Mouse (Mus musculus): ENCODE results near the gene Msrb1.
"Not testable (repeated sequence)": the region's sequence is repeated elsewhere in the genome, so short reads cannot be mapped to it uniquely, and the experiment has no call there.

Msrb1 gene

DNA sequence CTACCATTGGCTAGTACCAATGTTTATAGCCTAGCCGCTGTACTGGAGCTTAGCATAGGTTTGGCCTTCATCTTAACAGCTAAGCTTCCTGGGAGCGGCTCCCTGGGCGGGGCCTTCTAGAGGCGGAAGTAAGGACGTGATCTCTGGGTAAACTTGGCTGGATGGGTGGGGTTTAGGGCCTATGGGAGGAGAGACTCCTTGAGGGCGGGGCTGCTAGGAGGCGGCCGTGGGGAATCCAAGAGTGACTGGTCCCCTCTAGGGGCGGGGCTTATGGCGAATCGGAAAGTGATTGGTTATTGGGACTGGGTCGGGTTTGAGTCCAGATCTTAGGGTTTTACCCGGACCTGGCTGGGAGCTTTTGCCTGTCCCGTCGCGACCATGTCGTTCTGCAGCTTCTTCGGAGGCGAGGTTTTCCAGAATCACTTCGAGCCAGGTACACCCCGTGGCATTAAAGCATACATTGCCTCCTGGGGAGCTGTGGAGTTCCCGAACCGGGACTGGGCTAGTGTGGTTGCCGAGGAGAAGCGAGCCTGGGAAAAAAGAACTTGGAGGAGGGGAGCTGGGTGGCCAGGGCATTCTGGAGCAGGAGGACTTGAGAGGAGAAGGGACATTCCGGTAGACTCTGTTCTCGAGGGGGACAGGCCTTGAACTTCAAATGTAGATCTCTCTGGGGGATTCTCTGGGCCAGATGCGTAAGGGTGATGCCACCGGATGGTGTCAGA is at the start of gene Msrb1:
Msrb1 (plus strand) TSS at position 313 of the 722 bp plus-strand sequence.
- in situ Hi-C loops (cut with MboI, MseI): no loop called here

DNA sequence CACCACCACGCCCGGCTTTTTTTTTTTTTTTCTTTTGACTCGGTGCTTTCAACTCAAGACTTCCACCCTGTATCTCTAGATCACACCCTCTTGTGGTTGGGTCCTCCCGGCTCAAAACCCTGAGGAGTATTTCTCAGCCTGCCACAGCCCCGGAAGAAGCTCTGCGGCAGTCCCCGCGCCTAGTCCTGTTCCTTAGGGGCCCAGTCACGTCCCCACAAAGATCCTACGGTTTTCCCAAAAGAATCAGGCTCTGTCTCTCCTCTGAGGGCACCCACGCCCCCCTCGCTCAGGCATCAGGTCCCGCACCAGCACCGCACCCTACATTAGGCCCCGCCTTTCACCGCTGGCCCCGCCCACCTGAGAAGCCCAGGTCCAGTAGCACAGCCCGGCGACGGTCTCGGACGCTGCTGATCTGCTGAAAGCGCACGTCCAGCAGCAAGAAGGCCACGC is 49.3 kb upstream of the Msrb1 start:
- in situ Hi-C loops (cut with MboI, MseI): no loop called here

DNA sequence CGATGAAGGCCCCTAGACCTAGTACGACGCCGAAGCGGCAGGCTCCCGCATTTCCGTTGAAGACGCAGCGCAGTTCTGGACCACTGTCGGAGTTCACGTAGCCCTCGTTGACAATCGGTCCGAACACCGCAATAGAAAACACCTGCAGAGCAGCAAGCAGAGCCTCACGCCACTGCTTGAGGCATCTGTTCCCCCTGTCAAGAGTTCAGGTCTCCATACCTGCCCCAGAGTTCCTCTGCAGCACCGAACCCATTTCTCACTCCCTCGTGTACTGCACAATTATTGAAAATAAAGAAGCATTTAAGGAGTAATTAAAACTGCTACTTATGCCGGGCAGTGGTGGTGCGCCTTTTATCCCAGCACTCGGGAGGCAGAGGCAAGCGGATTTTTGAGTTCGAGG is 48.8 kb upstream of the Msrb1 start:
- in situ Hi-C loops (cut with MboI, MseI): no loop called here

GRCm38 (mm10) chr17:24689251-24690081 is 47.0 kb upstream of the Msrb1 start, which contains the start of gene Syngr3:
TSS of gene Syngr3 (minus strand) at chr17:24689955.
- in situ Hi-C loops (cut with MboI, MseI): no loop called here

DNA sequence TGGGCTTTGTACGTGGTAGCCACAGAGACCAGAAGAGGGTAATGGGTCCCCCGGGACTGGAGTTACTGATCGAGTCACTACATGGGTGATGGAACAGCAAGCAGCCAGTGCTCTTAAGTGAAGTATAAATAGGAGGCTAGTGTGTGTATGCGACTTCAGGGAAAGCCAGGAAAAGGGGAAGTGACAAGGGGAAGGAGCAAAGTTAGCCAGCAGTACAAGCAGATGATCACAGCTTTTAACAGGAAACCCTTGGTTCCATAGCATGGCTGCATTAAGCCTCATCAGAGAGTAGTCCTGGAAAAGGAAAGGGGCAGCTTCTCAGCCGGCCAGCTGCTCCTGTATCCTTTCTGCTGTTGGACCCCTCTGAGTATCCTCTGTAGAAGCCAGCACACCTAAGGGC is 44.1 kb upstream of the Msrb1 start:
- in situ Hi-C loops (cut with MboI, MseI): no loop called here

- in situ Hi-C loops (cut with MboI, MseI): no loop called here
These were observed 41.0 kb upstream of the Msrb1 start for GRCm38 (mm10) chr17:24695326-24696010.

GRCm38 (mm10) chr17:24696011-24696697 is 40.3 kb upstream of the Msrb1 start, which contains the start of the genes Gfer and Noxo1:
TSS of gene Gfer (minus strand) at chr17:24696156.
TSS of gene Noxo1 (plus strand) at chr17:24696234.
- in situ Hi-C loops (cut with MboI, MseI): no loop called here

- in situ Hi-C loops (cut with MboI, MseI): no loop called here
These were observed 38.5 kb upstream of the Msrb1 start for GRCm38 (mm10) chr17:24697985-24698384.

- in situ Hi-C loops (cut with MboI, MseI): no loop called here
These were observed 37.7 kb upstream of the Msrb1 start for GRCm38 (mm10) chr17:24698715-24699114.

DNA sequence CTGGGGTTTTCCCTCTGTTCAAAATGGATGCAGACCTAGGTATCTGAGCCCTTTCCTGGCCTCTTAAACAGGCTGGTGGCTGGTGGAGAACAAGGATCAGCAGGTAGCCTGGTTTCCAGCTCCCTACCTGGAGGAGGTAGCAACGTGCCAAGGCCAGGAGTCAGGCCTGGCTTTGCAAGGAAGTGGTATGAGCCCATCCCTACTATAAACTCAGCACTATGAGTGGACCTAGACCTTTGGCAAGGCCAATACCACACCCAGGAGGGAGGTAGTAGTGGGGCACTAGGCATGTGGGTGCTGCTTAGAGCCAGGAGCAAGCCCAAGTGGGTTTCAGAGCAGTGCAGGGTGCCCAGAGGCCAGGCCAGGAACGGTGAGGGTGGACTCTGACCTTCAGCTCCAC is 37.0 kb upstream of the Msrb1 start:
- in situ Hi-C loops (cut with MboI, MseI): no loop called here

DNA sequence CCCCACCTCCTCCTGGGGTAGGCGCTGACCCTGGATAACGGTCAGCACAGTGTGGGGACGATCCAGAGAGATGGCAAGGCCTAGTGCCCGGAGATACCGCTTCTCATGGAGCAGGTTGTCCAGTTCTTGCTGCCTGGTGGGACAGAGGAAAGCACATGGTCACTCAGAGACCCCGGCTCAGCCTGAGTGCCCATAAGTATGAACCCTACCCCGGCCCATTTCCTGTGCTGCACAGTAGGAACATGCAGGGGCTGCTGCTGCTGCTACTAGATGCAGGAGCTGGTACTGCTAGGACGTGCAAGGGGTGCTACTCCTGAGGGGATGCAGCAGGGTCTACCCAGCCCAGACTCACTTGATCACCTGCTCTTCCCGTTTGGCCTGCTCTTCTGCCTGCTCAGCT is 35.2 kb upstream of the Msrb1 start:
- in situ Hi-C loops (cut with MboI, MseI): no loop called here

GRCm38 (mm10) chr17:24705821-24706220 is 30.6 kb upstream of the Msrb1 start:
- in situ Hi-C loops (cut with MboI, MseI): no loop called here

DNA sequence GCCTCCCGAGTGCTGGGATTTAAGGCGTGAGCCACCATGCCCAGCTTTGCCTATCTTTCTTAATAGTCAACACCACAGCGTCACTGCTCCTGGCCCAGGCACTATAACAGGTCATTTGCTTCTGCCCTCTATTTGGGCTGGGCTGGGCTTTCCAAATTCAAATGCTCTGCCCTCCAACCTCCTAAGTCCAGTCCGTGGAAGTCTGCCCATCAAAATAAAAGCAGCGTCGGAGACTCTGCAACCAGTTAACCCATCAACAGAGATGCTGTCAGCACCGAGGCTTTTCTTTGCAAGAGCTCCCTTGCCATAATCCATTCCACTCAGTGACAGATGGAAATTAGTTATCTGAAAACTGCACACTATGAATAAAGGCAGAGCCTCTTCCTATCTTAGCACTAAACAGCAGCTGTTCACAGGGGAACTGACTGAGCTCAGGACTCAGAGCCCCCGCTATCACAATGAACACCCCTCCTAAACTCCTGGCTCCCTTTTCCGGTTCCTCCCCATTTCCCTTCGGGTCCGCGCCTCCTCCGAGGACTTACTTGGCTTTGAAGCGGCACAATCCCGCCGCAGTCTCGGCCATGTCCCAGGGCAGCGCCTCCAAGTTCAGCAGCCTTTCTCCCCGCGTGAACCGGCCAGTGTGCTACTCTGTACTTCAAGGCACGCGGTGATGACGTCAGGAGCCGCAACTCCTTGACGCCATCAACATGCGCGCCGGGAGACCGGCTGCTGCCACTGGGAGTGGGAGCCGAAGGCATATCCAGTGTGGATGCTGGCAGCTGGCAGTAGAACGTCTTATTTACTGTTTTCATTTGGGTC is 29.3 kb upstream of the Msrb1 start, which contains the start of gene Tbl3:
Tbl3 (minus strand) TSS at position 679 of the 819 bp plus-strand sequence.
- in situ Hi-C loops (cut with MboI, MseI): no loop called here

DNA sequence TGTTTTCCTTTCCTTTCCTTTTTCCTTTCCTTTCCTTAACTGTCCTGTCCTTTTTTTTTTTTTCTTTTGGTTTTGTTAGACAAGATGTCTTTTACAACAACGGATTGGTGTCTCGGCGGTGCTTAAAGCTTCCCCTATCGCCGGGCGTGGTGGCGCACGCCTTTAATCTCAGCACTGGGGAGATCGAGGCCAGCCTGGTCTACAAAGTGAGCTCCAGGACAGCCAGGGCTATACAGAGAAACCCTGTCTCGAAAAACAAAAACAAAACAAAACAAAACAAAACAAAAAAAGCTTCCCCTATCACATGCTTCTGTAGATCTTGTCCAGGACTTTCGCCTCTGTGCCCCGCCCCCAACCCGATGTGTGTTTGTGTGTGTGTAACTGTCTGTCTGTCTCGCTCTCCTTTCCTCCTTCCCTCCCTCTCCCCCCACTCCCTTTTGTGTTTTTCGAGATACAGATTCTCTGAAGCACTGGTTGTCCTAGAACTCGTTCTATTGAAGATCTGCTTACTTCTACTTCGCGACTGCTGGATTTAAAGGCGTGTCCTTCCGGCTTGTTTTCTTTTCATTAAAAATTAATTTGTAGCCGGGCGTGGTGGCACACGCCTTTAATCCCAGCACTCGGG is 28.5 kb upstream of the Msrb1 start:
- in situ Hi-C loops (cut with MboI, MseI): no loop called here

GRCm38 (mm10) chr17:24708646-24709045 is 27.8 kb upstream of the Msrb1 start:
- in situ Hi-C loops (cut with MboI, MseI): no loop called here

GRCm38 (mm10) chr17:24715556-24715955 is 20.9 kb upstream of the Msrb1 start:
- in situ Hi-C loops (cut with MboI, MseI): no loop called here

DNA sequence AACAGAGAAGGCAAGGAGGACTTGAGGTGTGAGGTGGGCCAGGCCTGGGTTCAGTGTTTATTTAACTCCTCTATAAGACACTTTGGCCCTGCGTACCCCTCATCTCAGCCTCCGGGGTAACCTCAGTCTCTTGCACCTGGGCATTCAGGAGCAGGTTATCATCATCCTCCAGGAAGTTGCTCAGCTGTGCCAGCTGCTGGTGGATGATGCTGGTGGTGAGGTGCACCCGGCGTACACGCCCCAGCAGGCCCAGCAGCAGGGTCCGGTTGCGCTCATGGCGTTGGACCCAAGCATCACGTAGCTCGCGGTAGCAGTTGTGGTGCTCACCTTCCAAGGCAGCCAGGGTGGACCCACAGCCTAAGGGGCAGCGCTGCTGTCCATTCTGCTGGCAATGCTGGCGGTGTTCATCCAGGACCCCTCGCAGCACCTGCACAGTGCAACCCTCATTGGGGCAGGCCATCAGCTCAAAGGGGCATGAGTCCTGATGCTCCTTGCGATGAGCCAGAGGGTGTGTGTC is 20.2 kb upstream of the Msrb1 start:
- in situ Hi-C loops (cut with MboI, MseI): no loop called here

- in situ Hi-C loops (cut with MboI, MseI): no loop called here
These were observed 18.5 kb upstream of the Msrb1 start, which contains the start of the genes Rnf151 and Rps2 for GRCm38 (mm10) chr17:24717943-24718342. TSS of gene Rnf151 (minus strand) at chr17:24718063. TSS of gene Rps2 (plus strand) at chr17:24718116.

- in situ Hi-C loops (cut with MboI, MseI): not testable (repeated sequence)
These were observed 17.5 kb upstream of the Msrb1 start for GRCm38 (mm10) chr17:24718938-24719337.

Measured in T-helper 2 cell (primary cell).